Mouse (Mus musculus) limb, embryonic 10.5 days (tissue): ENCODE results near the gene Adcy4. TPM values are rescaled to one million over a fixed set of nuclear protein-coding genes. Genes with fewer than 3 reads are reported as not detected.

Source experiments
- DNase-seq: peaks from one replicate; pipeline ENCODE4 v3.0.0-alpha.2; 2017; ENCODE audit warnings: low spot score
- H3K27ac ChIP-seq: fragments of 300-500 bp; sonication (generic); 2 replicates; pipeline ENCODE4 v1.5.1; 2016; ENCODE audit warnings: mild to moderate bottlenecking
- H3K27me3 ChIP-seq: fragments of 300-500 bp; sonication (generic); 2 replicates; pipeline ENCODE4 v1.6.1; 2016; ENCODE audit warnings: low read depth, mild to moderate bottlenecking; ENCODE audit not compliant: poor library complexity, severe bottlenecking
- H3K36me3 ChIP-seq: fragments of 300-500 bp; sonication (generic); 2 replicates; pipeline ENCODE4 v1.6.1; 2016; ENCODE audit warnings: mild to moderate bottlenecking, moderate library complexity
- H3K4me1 ChIP-seq: fragments of 300-500 bp; sonication (generic); 2 replicates; pipeline ENCODE4 v1.6.1; 2016
- H3K4me3 ChIP-seq: fragments of 300-500 bp; sonication (generic); 2 replicates; pipeline ENCODE4 v1.5.1; 2016; ENCODE audit warnings: mild to moderate bottlenecking, moderate library complexity
- H3K9me3 ChIP-seq: fragments of 300-500 bp; sonication (generic); replicated peaks from 2 replicates; pipeline ENCODE4 v1.6.1; 2016; ENCODE audit warnings: mild to moderate bottlenecking
- WGBS: fragments of 180-500 bp; shearing (Covaris S2); methylation state at CpG from one replicate; pipeline ENCODE4 v1.1.7; 2016; 5-methylcytosine and 5-hydroxymethylcytosine counted together
- polyA plus RNA-seq: library from polyadenylated mRNA; unstranded; fragments of >200 nt; fragmentation: Nextera tagmentation; extraction: Ambion mirVana; gene quantifications from 2 replicates; pipeline ENCODE4 v1.2.1, GENCODE M21; 2016

Adcy4 gene
- polyA plus RNA-seq, 1 experiment from 2014 or later = 13.3 TPM

DNA sequence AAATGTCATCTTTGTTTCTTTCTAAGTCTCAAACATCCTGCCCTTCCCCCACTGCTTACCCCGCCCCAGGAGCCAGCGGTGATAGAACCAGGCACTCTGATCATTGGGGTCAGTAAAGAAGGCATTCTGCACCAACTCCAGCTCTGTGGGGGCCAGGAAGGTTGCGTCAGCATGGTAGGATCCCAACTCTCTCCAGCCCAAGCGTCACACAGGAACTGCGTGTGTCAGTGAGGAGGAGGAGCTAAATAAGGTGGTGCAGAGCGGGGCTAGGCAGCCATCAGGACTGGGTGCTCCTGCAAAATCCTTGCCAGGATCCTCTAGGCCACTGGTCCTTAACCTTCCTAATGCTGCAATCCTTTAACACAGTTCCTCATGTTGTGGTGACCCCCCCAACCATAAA, 64.2 kb downstream of the Adcy4 start:
- H3K4me3 ChIP-seq = no peak overlapping the region
- 91% methylated on average over 6 of the region's 6 CpGs for WGBS
- no peak overlapping the region for H3K27ac ChIP-seq

More for the DNA sequence above, 64.2 kb downstream of the Adcy4 start:
- no peaks in the 10 kb centered on the region for H3K27me3 ChIP-seq
- no peak for DNase-seq
- no peaks in the 10 kb centered on the region for H3K9me3 ChIP-seq
- H3K36me3 ChIP-seq = peaks cover 37% of the 10 kb centered on the region
- H3K4me1 ChIP-seq = peaks cover 18% of the 10 kb centered on the region

Other genes starting within 250 kb of the Adcy4 start
- gene Pck2, start 243.8 kb downstream of the Adcy4 start, polyA plus RNA-seq = 22.1 and 26.9 TPM in 2 replicates
- gene Dcaf11, start 224.1 kb downstream of the Adcy4 start, polyA plus RNA-seq = 62.3 and 69.1 TPM in 2 replicates
- 0.59 and 0.87 TPM in 2 replicates for gene A730061H03Rik, start 223.7 kb downstream of the Adcy4 start, polyA plus RNA-seq
- gene Fitm1, start 208.5 kb downstream of the Adcy4 start, polyA plus RNA-seq = 1.3 and 3.9 TPM in 2 replicates
- gene Psme1, start 206.0 kb downstream of the Adcy4 start, polyA plus RNA-seq = 109 and 115 TPM in 2 replicates
- gene Emc9, start 198.8 kb downstream of the Adcy4 start, polyA plus RNA-seq = 5.2 and 5.4 TPM in 2 replicates
- gene Psme2, start 193.0 kb downstream of the Adcy4 start, polyA plus RNA-seq = 157 and 192 TPM in 2 replicates
- 19.7 and 22.6 TPM in 2 replicates for gene Rnf31, start 192.4 kb downstream of the Adcy4 start, polyA plus RNA-seq
- gene Irf9, start 180.5 kb downstream of the Adcy4 start, polyA plus RNA-seq = 4.9 and 7.0 TPM in 2 replicates
- 6.1 and 12.1 TPM in 2 replicates for gene Rec8, start 166.1 kb downstream of the Adcy4 start, polyA plus RNA-seq
- 134 and 152 TPM in 2 replicates for gene Ipo4, start 148.1 kb downstream of the Adcy4 start, polyA plus RNA-seq
- 1.1 and 2.2 TPM in 2 replicates for gene Gm49378, start 146.2 kb downstream of the Adcy4 start, polyA plus RNA-seq
- gene Tm9sf1, start 140.3 kb downstream of the Adcy4 start, polyA plus RNA-seq = 80.6 and 92.0 TPM in 2 replicates
- 0.60 and 0.61 TPM in 2 replicates for gene Tssk4, start 133.9 kb downstream of the Adcy4 start, polyA plus RNA-seq
- 58.8 and 67.0 TPM in 2 replicates for gene Mdp1, start 123.6 kb downstream of the Adcy4 start, polyA plus RNA-seq
- gene Gmpr2, start 112.2 kb downstream of the Adcy4 start, polyA plus RNA-seq = 55.8 and 60.8 TPM in 2 replicates
- gene Nedd8, start 112.0 kb downstream of the Adcy4 start, polyA plus RNA-seq = 649 and 655 TPM in 2 replicates
- gene Tinf2, start 102.3 kb downstream of the Adcy4 start, polyA plus RNA-seq = 66.2 and 77.9 TPM in 2 replicates
- gene Tgm1, start 70.2 kb downstream of the Adcy4 start, polyA plus RNA-seq = 1.5 and 1.9 TPM in 2 replicates
- gene Rabggta, start 61.8 kb downstream of the Adcy4 start, polyA plus RNA-seq = 27.3 and 29.7 TPM in 2 replicates
- 65.2 and 67.4 TPM in 2 replicates for gene Dhrs1, start 38.4 kb downstream of the Adcy4 start, polyA plus RNA-seq
- gene Nop9, start 38.4 kb downstream of the Adcy4 start, polyA plus RNA-seq = 68.7 and 71.4 TPM in 2 replicates
- 0.24 TPM in 1 of 2 replicates, not detected in the other for gene Cideb, start 25.6 kb downstream of the Adcy4 start, polyA plus RNA-seq
- 0.23 and 0.30 TPM in 2 replicates for gene Ltb4r2, start 22.7 kb downstream of the Adcy4 start, polyA plus RNA-seq
- 0.14 and 0.26 TPM in 2 replicates for gene Ltb4r1, start 18.1 kb downstream of the Adcy4 start, polyA plus RNA-seq
- gene Ripk3, start 4.8 kb upstream of the Adcy4 start, polyA plus RNA-seq = 25.3 and 29.3 TPM in 2 replicates
- 106 and 157 TPM in 2 replicates for gene Nfatc4, start 39.0 kb upstream of the Adcy4 start, polyA plus RNA-seq
- gene Nynrin, start 69.9 kb upstream of the Adcy4 start, polyA plus RNA-seq = 31.1 and 44.4 TPM in 2 replicates
- gene Cbln3, start 100.3 kb upstream of the Adcy4 start, polyA plus RNA-seq = 0.15 and 0.31 TPM in 2 replicates
- 35.0 and 38.8 TPM in 2 replicates for gene Khnyn, start 100.9 kb upstream of the Adcy4 start, polyA plus RNA-seq
- 55.0 and 70.3 TPM in 2 replicates for gene Sdr39u1, start 116.2 kb upstream of the Adcy4 start, polyA plus RNA-seq
- not detected in 2 replicates for gene Cma1, start 160.6 kb upstream of the Adcy4 start, polyA plus RNA-seq
- gene Cma2, start 166.9 kb upstream of the Adcy4 start, polyA plus RNA-seq = not detected in 2 replicates
- not detected in 2 replicates for gene Mcpt1, start 233.9 kb upstream of the Adcy4 start, polyA plus RNA-seq
- not detected in 2 replicates for gene Mcpt9, start 246.4 kb upstream of the Adcy4 start, polyA plus RNA-seq